Mouse (Mus musculus): ENCODE data around the gene Kcnn3.

DNA sequence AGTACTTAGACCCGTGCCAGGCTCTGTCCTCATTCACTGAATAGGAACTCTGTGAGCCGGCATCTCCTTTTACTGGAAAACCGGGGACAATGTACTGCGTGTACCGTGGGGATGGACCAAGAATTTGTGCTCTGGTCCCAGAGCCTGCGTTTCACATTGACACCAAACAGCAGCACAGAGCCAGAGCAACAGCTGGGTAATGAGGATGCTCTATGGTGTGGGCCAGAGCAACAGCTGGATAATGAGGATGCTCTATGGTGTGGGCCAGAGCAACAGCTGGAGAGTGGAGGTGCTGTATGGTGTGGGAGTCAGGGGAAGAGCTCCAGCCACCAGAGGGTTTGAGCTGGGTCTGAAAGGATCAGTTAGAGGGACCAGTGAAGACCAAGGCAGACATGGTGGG is 114.0 kb downstream of the Kcnn3 start:
- no peak for TF ChIP-seq CTCF (IDR thresholded peaks at IDR 0.05; ENCODE audit: extremely low read depth, insufficient read depth, low read length)
- TF ChIP-seq POLR2A (IDR thresholded peaks at IDR 0.05; ENCODE audit: extremely low read depth, insufficient read depth, low read length), result no peak
